Mouse (Mus musculus): Measurements from ENCODE around the gene Capn15.

Capn15 gene

DNA sequence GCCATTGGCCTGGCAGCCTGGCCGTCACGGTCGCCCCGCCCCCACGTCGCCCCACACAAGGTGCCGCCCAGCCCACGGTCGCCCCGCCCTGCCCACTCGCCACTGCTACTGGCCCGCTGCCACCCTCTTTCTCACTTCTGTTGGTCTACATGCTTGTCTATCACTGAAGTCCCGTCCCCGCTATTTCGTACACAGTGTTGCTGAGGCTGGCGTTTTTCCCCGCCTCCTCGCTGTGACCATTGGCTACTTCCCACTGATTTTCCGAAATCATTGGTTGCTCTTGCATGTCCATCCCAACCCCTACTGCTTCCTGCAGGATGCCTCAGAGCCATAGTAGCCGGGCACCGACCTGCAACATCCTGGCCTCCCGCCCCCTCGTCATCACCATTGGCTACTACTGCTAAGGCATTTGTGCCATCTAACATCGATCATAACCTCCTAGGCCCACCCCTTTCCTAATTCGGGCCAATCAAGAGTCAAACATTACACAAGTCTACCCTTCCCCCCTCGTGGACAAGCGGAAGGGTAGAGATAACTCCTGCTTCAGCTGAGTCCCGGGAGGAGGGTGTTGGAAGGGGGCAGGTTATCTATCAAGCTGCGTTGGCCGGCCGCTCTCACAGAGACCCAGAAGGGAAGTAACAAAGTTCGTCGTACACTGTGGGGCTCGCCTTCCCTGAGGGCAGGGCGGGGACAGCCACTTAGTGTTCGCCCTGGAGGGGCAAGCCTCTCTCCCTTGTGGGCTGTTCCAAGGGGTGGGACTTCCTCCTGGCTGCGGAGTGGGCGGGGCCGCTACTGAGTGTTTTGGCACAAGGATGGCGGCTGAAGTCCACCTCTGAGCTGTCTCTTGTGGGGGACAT is 65.6 kb downstream of the Capn15 start:
- peak; percentile 100 for DNase-seq (ENCODE audit: low spot score in 2 of 2)

DNA sequence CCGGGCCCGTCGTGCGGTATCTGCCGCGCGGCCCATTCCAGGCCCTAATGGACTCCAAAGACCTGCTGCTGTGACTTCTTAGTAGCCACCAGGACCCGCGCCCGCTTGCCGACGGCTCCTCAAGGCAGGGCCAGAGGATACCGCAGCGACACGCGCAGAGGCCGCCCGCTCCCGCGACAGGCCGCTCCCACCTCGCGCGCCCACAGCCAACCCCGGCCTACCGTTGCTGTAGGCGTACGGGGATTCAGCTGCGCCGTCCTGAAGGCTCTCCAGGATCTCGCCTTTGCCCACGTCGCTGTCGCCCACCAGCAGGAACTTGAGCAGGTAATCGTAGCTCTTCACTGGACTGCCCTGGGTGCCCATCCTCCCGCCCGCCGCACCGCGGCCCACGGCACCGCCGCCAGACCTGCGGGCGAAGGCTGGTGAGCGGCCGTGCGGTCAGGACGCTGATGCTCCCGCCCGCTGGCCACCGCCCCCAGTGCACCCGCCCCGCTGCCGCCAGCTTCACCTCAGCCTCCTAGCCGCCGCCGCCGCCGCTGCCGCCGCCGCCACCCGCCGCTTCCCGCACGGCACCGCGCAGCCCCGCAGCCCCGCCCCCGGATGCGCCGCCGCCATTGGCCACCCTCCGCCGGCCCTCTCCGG is 66.3 kb downstream of the Capn15 start, which contains the start of gene Rab40c:
TSS of gene Rab40c (minus strand) at position 584 of the 642 bp plus-strand sequence.
- peak; percentile 20 to 49 for DNase-seq (ENCODE audit: low spot score in 2 of 2)

DNA sequence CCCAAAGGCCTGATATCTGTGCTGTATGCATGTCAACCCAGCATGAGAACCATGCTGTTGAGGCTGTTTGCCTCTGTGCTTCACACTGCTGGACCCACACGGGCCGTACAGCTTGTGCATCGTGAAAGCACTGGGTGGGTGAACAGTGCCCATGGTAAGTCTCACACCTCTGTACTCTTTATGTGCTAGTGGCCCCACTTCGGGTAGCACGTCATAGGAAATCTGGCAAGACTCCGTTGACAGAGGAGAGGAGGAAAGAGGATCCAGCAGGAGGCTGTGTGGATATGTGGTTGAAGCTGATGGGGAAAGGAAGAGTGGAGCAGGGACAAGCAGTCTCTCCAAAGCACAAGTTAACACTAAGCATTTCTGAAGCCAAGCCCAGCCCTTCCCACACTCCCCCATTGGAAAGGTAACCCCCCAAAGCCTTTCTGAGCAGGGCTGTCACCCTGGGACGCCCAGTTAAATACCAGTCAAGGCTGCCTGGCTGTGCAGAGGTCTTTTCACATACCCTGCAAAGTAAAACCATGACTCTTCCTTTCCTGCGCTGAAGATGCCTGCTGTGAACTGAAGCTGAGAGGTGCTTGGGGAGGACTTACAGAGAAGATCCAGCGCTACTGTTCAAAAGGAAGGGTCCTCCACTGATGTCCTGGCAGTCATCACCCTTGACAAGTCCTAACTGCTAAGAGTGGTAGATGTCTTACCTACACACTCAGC is 67.4 kb downstream of the Capn15 start:
- DNase-seq (ENCODE audit: low spot score in 2 of 2): no peak

DNA sequence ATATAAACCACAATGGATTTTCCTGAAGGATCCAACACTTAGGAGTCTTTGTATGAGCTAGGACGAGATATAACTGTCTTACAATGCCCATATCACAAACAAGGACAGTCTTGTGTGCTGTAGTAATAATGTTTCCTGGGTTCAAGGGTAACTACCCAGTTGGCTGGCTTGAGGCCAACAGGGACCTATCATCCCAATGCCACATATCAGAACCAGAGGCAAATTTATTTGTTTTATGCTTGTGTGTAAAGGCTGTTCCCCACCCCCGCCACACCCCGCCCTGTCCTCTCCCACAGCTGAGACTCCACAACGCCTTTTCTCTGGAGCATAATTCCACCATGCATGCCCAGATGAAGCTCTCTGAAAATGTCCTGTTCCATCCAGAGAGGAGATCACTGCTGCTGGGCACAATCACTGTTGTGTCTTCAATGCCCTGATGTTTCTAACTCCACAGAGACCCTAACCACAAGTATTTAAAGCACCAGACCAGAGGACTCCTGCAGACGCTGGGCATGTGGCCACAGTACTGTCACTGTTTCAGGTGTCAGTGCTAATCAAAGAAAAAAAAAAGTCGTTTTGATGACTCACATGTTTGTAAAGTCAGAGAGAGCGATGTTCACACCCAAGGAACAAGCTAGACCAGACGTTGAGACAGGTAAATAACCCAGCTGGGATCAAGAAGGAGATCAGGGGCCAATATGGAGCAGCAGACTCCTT is 68.5 kb downstream of the Capn15 start:
- DNase-seq (ENCODE audit: low spot score in 2 of 2): no peak

DNA sequence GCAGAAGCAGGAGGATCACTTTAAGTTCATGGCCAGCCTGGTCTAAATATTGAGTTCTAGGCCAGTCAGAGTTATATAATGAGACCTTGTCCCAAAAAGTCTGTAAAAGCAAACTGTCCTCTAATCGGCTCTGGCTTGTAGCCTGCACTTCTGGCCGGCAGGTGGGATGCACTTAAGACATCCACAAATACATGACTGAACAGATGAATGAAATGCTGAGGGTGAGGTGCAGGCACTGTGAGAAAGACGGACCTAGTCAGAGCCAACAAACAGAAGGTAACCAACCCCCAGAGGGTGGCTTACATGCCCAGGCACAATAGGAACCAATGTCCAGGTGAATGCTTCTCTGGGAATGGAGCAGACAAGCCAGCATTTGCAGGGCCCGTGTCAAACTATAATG is 71.3 kb downstream of the Capn15 start:
- DNase-seq (ENCODE audit: low spot score in 2 of 2): no peak

DNA sequence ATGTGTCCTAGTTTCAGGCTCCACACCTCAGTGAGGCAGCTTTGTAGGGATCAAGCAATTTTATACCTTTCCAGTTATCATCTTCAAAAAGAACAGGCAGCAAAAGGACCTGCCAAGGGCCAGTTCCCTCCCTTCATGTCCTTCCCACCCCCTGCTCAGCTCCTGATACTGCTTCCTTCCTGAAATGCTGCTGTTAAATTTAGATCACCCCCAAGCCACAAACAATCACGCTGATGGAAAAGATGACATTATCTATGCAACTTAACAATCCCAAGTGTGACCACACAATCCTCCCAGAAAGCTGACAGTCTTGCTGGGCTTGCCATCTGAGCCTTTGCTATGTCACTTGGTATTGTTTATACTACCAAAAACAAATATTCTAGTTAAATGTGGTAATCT is 71.7 kb downstream of the Capn15 start:
- no peak for DNase-seq (ENCODE audit: low spot score in 2 of 2)

DNA sequence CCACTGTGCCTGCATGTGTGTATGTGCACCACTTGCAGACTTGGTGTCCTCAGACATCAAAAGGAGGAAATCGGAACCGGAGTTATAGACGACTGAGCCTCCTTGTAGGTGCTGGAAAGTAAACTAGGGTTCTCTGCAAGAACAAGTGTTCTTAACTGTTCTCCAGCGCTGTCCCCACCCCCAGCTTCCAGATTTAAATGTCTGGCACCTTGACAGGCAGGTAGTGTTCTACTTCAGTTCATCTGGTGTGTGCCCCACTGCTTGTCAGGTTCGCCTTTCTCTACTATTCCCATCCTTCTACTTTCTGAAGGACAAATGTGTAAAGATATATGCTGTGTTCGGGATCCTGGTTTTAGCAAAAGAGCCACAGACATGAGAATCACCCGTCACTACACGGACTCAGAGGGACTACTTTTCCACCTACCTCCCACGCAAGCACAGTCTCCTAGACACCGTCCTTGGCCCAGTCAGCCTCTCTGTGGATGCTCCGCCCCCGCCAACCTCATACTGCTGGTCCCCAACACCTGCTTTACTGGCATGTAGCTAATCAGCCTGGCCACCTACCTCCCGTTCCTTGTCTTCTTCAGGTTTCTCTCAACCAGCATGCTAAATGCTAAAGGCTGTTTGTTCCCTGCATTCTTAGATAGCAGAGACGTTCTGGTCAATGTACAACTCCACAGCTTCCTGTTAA is 72.3 kb downstream of the Capn15 start:
- no peak for DNase-seq (ENCODE audit: low spot score in 2 of 2)

DNA sequence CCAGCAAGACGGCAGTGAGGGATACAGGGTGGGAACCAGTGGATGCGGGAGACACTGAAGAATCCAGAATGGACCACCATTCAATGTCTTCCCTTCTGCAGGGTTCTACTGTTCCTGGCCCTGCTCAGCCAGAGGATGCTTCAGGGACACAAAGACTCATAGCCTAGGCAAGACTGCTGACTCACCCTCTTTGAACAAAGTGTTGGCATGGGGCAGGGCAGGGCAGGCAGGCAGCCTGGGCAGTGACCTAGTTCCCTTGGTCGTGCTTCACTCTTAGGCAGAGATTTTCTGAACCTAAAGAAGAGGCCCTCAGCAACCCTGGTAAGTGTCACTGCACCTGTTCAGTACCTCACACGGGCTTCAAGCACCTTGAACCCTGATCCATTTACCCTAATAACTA is 73.8 kb downstream of the Capn15 start:
- DNase-seq (ENCODE audit: low spot score in 2 of 2): no peak

Measured in spleen, postnatal 14 days (tissue).